Mouse (Mus musculus) forebrain, postnatal 0 days (tissue): ENCODE results near the gene Adamts17. TPM values are rescaled to one million over a fixed set of nuclear protein-coding genes. Genes with fewer than 3 reads are reported as not detected.

Source experiments
- ATAC-seq: fragments of 200-750 bp; cut with Nextera tagmentation; 2 replicates; pipeline ENCODE4 v1.8.0; 2017; ENCODE audit warnings: mild to moderate bottlenecking, moderate library complexity
- DNase-seq: peaks from one replicate; pipeline ENCODE4 v3.0.0-alpha.2; 2015
- H3K27ac ChIP-seq: fragments of 300-500 bp; sonication (generic); 2 replicates; pipeline ENCODE4 v1.5.1; 2014; ENCODE audit warnings: low read depth, mild to moderate bottlenecking, antibody characterized with exemption, low read length, moderate library complexity, mixed read lengths
- H3K27me3 ChIP-seq: fragments of 300-500 bp; sonication (generic); 2 replicates; pipeline ENCODE4 v1.6.1; 2014; ENCODE audit warnings: mild to moderate bottlenecking, low read length, mixed read lengths; ENCODE audit not compliant: insufficient read depth
- H3K36me3 ChIP-seq: fragments of 300-500 bp; sonication (generic); 2 replicates; pipeline ENCODE4 v1.6.1; 2014; ENCODE audit warnings: mild to moderate bottlenecking, moderate library complexity; ENCODE audit not compliant: insufficient read depth
- H3K4me1 ChIP-seq: fragments of 300-500 bp; sonication (generic); 2 replicates; pipeline ENCODE4 v1.6.1; 2014; ENCODE audit warnings: antibody characterized with exemption; ENCODE audit not compliant: insufficient read depth
- H3K4me2 ChIP-seq: fragments of 300-500 bp; sonication (generic); 2 replicates; pipeline ENCODE4 v1.6.1; 2014; ENCODE audit warnings: low read depth, mild to moderate bottlenecking, moderate library complexity
- H3K4me3 ChIP-seq: fragments of 300-500 bp; sonication (generic); 2 replicates; pipeline ENCODE4 v1.5.1; 2014; ENCODE audit warnings: low read depth, low read length, mixed read lengths
- H3K9ac ChIP-seq: fragments of 300-500 bp; sonication (generic); 2 replicates; pipeline ENCODE4 v1.6.1; 2014; ENCODE audit warnings: mild to moderate bottlenecking
- H3K9me3 ChIP-seq: fragments of 300-500 bp; sonication (generic); 2 replicates; pipeline ENCODE4 v1.6.1; 2016; ENCODE audit warnings: low read length
- CTCF ChIP-seq: sonication (generic); IDR thresholded peaks from 2 replicates; pipeline ENCODE4 v1.5.1; 2016; ENCODE audit warnings: antibody characterized with exemption, control low read depth, low read depth
- WGBS: fragments of 180-500 bp; shearing (Covaris S2); extraction: QIAGEN DNeasy Blood & Tissue Kit; methylation state at CpG from one replicate; pipeline ENCODE4 v1.1.7; 2014; 5-methylcytosine and 5-hydroxymethylcytosine counted together
- polyA plus RNA-seq: library from polyadenylated mRNA; unstranded; fragments of >200 nt; fragmentation: Nextera tagmentation; extraction: Ambion mirVana; gene quantifications from 2 replicates; pipeline ENCODE4 v1.2.1, GENCODE M21; 2015
- total RNA-seq: library from RNA; depleted of rRNA; stranded (reverse); fragments of >200 nt; gene quantifications from 2 replicates; pipeline ENCODE4 v1.2.3, GENCODE M21; 2014; rRNA removed

Adamts17 gene
- total RNA-seq (6.8 and 12.6 TPM in 2 replicates), polyA plus RNA-seq (3.3 and 4.1 TPM in 2 replicates)

GRCm38 (mm10) chr7:66839463-66840007, at the start of gene Adamts17:
TSS of gene Adamts17 (plus strand) at chr7:66839735.
- ATAC-seq (peak; percentile 99), DNase-seq (peak; percentile 96)
- under 1% methylated on average over 30 of the region's 30 CpGs for WGBS
- no peaks in the 10 kb centered on the region for H3K27me3 ChIP-seq
- peak within 1 kb of the TSS; percentile 100 for H3K4me2 ChIP-seq
- H3K4me3 ChIP-seq = peak within 1 kb of the TSS; percentile 63
- H3K9ac ChIP-seq = peak within 1 kb of the TSS; percentile 57
- no peaks in the 10 kb centered on the region for H3K9me3 ChIP-seq
- H3K36me3 ChIP-seq = no peaks in the 10 kb centered on the region
- H3K4me1 ChIP-seq = peaks cover 3% of the 10 kb centered on the region; the same call in 1 of the 2 replicates
- peak; percentile 94 for TF ChIP-seq CTCF
- no peak within 1 kb of the TSS for H3K27ac ChIP-seq

GRCm38 (mm10) chr7:66789860-66790748, 49.4 kb upstream of the Adamts17 start:
- no peaks in the 10 kb centered on the region for H3K36me3 ChIP-seq
- DNase-seq (no peak), ATAC-seq (no peak)
- H3K9ac ChIP-seq = no peak overlapping the region
- no peak overlapping the region for H3K4me2 ChIP-seq
- H3K27ac ChIP-seq = no peak overlapping the region
- no peaks in the 10 kb centered on the region for H3K9me3 ChIP-seq
- H3K4me1 ChIP-seq = no peaks in the 10 kb centered on the region
- H3K27me3 ChIP-seq = no peaks in the 10 kb centered on the region
- no peak overlapping the region for H3K4me3 ChIP-seq
- WGBS = 30% methylated on average over 8 of the region's 8 CpGs
- no peak for TF ChIP-seq CTCF

- H3K27me3 ChIP-seq = no peaks in the 10 kb centered on the region
- H3K27ac ChIP-seq = no peak overlapping the region
- WGBS = 95% methylated on average over 3 of the region's 3 CpGs
Measured at GRCm38 (mm10) chr7:66791022-66791421, 48.5 kb upstream of the Adamts17 start.

GRCm38 (mm10) chr7:66796909-66797308, 42.6 kb upstream of the Adamts17 start:
- no peaks in the 10 kb centered on the region for H3K36me3 ChIP-seq
- no peak for DNase-seq
- H3K4me1 ChIP-seq = 0 out of 2 replicates have a peak, but pooled peaks cover 5% of the 10 kb centered on the region
- no peak overlapping the region for H3K4me2 ChIP-seq
- H3K9me3 ChIP-seq = no peaks in the 10 kb centered on the region
- no peaks in the 10 kb centered on the region for H3K27me3 ChIP-seq
- TF ChIP-seq CTCF = no peak
- no peak for ATAC-seq
- no peak overlapping the region for H3K9ac ChIP-seq
- no peak overlapping the region for H3K4me3 ChIP-seq
- H3K27ac ChIP-seq = no peak overlapping the region
- 20% methylated on average over 1 of the region's 1 CpGs for WGBS

More at GRCm38 (mm10) chr7:66791022-66791421, 48.5 kb upstream of the Adamts17 start:
- DNase-seq (no peak), ATAC-seq (no peak)
- Histone ChIP-seq H3K4me1 (no peaks in the 10 kb centered on the region), H3K9ac (no peak overlapping the region), H3K9me3 (no peaks in the 10 kb centered on the region), H3K36me3 (no peaks in the 10 kb centered on the region), H3K4me3 (no peak overlapping the region), H3K4me2 (no peak overlapping the region)
- no peak for TF ChIP-seq CTCF

GRCm38 (mm10) chr7:66797345-66797744, 42.2 kb upstream of the Adamts17 start:
- WGBS = 98% methylated on average over 1 of the region's 1 CpGs
- Histone ChIP-seq H3K27me3 (no peaks in the 10 kb centered on the region), H3K9me3 (no peaks in the 10 kb centered on the region), H3K4me3 (no peak overlapping the region), H3K9ac (no peak overlapping the region), H3K4me1 (0 out of 2 replicates have a peak, but pooled peaks cover 5% of the 10 kb centered on the region), H3K36me3 (no peaks in the 10 kb centered on the region), H3K4me2 (no peak overlapping the region), H3K27ac (no peak overlapping the region)
- no peak for TF ChIP-seq CTCF
- DNase-seq (no peak), ATAC-seq (no peak)

GRCm38 (mm10) chr7:66798826-66799225, 40.7 kb upstream of the Adamts17 start:
- H3K9me3 ChIP-seq = no peaks in the 10 kb centered on the region
- peaks cover 11% of the 10 kb centered on the region; the same call in 1 of the 2 replicates for H3K4me1 ChIP-seq
- no peak overlapping the region; the same call in 1 of the 2 replicates for H3K27ac ChIP-seq
- ATAC-seq = peak; percentile 34; the same call in 1 of the 2 replicates
- no peak overlapping the region for H3K4me3 ChIP-seq
- DNase-seq = no peak
- no peaks in the 10 kb centered on the region for H3K27me3 ChIP-seq
- WGBS = 43% methylated on average over 5 of the region's 5 CpGs
- no peak overlapping the region for H3K9ac ChIP-seq
- TF ChIP-seq CTCF = no peak
- H3K4me2 ChIP-seq = no peak overlapping the region
- H3K36me3 ChIP-seq = no peaks in the 10 kb centered on the region

- H3K36me3 ChIP-seq = no peaks in the 10 kb centered on the region
Measured at GRCm38 (mm10) chr7:66800784-66801183, 38.8 kb upstream of the Adamts17 start.

More at GRCm38 (mm10) chr7:66800784-66801183, 38.8 kb upstream of the Adamts17 start:
- DNase-seq (no peak), ATAC-seq (no peak)
- H3K27ac ChIP-seq = no peak overlapping the region
- peaks cover 12% of the 10 kb centered on the region; the same call in 1 of the 2 replicates for H3K4me1 ChIP-seq
- H3K4me3 ChIP-seq = no peak overlapping the region
- 65% methylated on average over 5 of the region's 5 CpGs for WGBS
- H3K4me2 ChIP-seq = no peak overlapping the region
- no peaks in the 10 kb centered on the region for H3K27me3 ChIP-seq
- H3K9me3 ChIP-seq = no peaks in the 10 kb centered on the region
- TF ChIP-seq CTCF = no peak
- H3K9ac ChIP-seq = no peak overlapping the region
